Mouse (Mus musculus) brain, adult 2 months (tissue): ENCODE measurements around the gene 1190007I07Rik.

Experiments
- DNase-seq: peaks from one replicate; pipeline ENCODE4 v3.0.0; 2011; ENCODE audit warnings: low read depth, low spot score

Gene 1190007I07Rik

DNA sequence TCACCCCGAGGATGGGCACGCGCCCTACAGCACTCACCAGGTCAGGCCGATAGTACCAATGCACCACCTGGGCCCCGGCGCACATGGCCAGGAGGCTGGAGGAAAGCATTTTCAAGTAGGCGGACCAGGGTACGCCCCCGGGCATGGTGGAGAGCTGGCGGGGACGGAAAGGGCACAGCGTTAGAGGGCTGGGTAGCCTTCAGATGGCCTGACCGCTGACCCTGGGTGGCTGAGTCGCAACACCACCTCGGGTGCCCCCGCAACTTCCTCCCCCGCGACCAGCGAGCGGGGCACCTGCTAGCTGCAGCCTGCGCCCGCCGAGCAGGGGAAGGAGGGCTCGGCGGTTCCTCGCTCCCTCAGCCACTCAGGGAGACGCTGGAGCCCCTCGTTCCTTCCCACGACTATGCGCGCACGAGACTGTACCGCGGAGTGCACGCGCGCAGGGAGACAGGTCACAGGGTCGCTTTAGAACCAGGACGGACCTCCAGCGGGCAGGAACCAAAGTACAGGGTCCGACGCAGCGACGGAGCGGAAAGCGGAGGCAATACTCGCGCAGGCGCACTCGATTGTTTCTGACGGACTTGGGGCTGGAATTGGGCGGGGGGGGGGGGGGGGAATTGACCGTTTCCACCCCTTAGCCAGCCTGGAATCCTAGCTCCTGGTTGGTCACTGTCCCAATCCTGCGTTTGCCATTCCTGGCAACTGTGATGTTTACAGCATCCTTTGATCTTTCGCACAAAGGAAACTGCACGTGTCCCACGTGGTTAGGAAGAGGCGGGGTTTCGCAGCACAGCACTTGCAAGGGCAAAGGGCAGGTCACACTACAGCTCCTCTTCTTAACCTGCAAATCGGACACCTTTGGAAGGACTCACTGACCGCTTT, at the start of gene 1190007I07Rik:
Gene 1190007I07Rik (minus strand): TSS at position 558 of the 882 bp plus-strand sequence.
- DNase-seq = peak; percentile 96

DNA sequence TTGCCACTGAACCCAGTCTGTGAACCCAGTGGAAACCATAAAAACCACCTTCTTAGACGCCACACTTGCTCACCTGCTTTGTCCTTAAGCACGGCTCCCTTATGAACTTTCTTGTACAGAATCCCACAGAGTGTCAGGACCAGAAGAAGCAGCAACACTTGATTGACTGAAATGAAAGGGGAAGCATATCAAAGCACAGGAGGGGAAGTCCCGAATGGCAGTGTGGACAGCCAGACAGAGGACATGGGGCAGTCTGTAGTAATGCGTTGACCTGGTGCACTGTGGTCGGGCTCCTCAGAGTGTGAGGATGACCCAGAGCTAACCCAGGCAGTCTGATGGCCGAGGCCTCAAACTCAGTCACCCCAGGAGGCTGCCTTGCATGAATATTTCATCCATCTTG, 47.2 kb upstream of the 1190007I07Rik start:
- DNase-seq = no peak

DNA sequence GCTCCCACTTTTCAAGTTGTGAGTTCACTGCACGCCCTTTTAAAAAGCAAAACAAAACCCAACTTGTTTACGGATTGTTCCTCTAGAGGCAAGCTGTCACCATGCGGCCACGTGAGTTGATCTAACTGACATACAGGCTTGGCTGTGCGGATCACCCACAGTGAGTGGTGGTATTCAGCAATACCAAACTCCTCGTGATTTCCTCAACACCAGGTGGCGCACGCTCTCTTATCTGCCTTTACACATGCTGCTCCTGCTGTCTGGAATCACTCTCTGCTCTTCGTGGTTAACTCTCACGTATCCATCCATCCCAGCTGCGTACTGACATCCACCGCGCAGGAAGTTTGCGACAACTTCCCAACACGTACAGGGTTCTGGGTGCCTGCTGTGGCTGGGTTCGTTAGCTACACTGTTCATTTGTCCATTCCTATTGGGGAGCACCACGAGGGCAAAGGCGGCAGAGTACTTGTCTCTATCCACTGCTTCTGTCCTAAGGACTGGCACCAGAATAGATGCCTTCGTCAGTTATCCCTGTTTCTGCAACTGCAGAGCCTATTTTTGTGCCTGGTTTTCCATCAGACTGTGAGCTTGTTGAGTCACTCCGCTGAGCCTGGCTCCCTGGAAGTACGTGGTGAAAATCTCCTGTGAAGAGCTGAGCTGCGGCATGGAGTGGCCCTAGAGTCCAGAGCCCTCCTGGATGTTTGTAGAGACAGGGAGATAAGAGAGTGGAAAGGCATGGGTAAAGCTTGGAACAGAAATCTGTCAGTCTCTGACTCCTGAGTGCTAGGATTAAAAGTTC, 43.6 kb upstream of the 1190007I07Rik start:
- DNase-seq = peak; percentile 97

DNA sequence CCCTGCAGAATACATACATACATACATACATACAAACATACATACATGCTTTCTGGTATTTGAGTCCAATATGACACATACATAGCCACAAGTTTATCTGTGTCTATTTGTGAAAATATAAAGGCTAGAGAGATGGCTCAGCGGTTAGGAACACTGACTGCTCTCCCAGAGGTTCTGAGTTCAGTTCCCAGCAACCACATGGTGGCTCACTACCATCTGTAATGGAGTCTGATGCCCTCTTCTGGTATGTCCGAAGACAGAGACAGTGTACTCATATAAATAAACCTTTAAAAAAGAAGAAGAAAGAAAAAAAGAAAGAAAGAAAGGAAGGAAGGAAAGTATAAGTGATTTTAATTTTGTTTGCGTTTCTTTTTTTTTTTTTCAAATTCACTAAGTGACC, 42.9 kb upstream of the 1190007I07Rik start:
- no peak for DNase-seq

DNA sequence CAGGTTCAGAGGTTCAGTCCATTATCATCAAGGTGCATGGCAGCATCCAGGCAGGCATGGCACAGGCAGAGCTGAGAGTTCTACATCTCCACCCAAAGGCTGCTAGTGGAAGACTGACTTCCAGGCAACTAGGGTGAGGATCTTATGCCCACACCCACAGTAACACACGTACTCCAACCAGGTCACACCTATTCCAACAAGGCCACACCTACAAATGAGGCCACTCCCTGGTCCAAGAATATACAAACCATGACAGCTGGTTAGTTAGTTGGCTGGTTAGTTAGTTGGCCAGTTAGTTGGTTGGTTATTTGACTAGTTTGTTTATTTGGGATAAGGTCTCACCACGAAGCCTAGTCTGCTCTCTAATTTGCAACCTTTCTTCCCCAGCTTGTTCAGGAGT, 40.3 kb upstream of the 1190007I07Rik start:
- DNase-seq = no peak

DNA sequence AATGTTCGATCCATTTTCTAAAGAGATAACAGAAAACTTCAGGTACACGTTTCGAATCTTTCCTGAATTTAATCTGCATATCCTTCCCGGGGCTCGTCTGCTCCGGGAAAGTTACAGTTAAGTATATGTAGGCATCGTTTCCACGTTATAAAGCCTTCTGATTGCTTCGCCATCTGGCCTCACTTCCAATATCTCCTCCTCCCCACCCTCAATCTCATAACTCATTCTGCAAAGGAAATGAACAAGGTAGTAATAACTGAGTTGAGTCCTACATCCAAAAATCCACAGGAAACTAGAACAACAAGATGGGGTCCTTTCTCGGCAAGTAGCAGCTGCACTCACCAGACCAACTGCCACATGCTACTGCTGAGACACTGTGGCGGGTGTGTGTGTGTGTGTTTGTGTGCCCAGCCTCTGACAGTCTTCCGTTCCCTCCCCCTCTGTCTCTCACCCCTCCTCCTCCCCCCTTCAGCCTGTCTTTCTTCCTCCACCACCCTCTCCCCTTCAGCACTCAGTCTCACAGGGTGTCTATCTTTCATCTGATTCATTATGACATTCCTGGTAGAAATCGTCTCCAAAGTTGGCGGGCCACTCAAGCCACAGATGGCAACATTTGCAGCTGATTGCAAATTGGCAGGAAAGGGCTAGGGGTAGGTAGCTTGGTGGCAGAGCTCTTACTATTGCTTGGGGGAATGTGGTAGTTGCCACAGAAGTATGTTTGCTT, 39.4 kb upstream of the 1190007I07Rik start:
- peak; percentile 95 for DNase-seq

DNA sequence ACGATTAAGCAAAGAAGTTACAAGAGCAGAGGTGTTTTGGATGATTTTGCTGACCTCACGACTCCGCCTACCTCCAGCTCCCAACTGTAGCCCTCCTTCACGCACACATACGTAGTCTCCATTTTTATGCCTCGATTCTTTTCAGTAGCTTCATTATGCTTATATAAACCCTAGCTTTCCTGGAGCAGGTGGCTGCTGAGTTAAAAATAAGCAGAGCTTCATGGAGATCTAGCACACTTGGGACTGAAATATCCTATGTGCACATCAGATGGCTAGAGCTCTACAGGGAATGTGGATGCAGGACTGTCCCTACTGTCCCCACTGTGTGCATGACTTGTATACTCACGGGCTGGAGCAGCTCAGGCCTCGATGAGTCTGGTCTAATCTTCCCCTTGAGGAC, 38.8 kb upstream of the 1190007I07Rik start:
- DNase-seq = peak; percentile 91

DNA sequence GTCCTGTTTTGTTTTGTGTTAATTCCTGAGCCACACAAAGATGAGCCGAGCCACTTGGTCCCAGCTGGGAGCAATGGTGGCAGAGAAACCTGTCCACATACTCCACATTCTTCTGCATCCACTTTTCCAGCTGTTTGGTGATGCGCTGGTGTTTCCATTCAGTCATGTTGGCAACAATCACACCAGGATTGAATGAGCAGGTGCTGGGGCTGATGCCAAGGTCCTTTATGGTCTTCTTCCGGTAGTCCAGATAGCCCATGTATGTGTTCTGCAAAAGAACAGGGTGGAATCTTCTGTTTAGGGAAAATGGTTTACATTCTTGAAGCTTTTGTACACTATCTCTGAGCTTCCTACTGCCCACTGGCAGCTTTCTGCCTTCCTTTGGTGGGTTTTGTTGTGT, 31.6 kb upstream of the 1190007I07Rik start:
- no peak for DNase-seq

DNA sequence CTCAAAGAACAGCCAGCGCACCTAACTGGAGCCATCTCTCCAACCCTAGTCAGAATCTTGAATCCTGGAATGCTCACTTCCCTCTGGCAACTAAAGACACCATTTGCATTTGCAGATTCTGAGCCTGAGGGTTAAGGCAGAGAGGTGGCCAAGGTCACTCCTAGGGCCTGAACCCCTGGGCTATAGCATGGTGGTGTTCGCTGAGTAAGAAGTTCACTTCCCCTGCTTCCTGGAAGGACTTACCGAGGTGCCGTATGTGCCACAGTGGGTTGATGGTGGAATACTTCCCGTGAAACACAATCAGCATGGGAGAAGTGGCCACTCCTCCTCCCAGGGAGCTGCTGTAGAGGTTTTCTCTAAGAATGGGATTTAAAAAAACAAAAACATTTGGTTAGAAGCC, 29.6 kb upstream of the 1190007I07Rik start:
- no peak for DNase-seq

DNA sequence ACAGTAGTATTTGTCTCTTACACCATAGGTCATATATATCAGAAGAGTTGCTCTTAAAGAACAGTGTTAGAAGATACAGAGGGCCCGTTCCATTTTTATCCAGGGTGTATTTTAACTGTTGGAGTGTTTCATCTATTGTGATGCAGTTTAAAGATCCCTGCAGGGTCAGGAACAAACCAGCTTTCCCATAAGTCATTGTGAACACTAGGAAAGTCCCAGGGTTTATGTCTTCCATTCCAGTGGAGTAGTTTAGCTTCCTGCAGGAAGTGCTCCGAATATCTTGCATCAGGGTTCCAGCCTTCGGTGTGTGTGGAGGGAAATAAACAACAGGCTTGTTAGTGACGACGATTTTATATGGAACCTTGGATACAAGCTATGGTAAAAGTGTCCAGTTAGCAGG, 28.2 kb upstream of the 1190007I07Rik start:
- DNase-seq = no peak

DNA sequence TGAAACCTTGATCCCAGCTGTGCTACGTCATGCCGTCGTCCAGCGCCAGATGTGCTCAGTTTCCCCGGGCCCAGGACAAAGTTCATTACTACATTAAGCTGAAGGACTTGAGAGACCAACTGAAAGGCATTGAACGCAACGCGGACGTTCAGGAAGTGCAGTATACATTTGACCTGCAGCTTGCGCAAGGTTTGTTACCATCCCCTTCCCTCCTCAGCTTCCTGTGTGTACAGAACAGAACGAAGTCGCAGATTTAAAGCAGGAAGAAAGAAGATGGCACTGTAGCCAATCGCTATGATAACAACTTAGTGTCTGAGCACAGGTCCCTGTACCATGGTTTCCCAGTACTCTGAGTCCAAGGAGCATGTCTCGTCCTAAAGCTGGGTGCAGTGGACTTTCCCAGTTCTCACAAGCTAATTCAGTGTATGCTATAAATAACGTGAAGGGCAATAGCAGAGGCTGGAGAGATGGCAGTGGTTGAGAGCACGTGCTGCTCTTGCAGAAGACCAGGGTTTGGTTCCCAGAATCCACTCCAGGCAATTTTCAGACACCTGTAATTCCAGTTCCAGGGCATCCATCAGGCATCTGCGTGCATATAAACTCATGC, 24.3 kb upstream of the 1190007I07Rik start:
- no peak for DNase-seq

DNA sequence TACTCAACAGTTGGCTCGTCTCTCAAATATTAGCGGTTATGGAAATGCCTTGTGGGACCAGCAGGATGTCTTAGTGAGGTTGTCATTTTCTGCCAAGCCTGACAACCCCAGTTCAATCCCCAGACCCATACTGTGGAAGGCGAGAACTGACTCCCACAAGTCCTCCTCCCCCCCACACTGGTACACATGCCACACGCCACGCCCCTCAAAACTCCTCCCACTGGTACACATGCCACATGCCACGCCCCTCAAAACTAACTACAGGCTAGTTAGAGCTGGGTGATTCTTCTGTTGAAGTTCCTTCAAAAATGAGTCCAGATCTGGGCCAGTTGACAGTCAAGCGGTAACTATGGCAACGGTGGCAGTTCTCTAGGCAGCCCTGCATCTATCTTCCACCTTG, 23.1 kb upstream of the 1190007I07Rik start:
- peak; percentile 45 for DNase-seq

DNA sequence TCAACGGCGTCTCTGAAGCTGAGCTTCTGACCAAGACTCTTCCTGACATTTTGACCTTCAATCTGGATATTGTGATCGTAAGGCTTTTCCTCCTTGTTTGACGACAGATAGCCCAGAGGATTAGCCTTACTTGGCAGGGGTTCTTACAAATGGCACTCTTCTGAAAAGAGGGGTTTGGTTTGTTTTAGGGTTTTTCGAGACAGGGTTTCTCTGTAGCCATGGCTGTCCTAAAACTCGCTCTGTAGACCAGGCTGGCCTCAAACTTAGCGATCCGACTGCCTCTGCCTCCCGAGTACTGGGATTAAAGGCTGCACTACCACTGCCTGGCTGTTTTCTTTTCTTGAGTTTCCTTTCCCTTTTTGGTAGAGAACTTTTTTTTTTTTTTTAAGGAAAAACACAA, 18.5 kb upstream of the 1190007I07Rik start:
- DNase-seq = no peak

DNA sequence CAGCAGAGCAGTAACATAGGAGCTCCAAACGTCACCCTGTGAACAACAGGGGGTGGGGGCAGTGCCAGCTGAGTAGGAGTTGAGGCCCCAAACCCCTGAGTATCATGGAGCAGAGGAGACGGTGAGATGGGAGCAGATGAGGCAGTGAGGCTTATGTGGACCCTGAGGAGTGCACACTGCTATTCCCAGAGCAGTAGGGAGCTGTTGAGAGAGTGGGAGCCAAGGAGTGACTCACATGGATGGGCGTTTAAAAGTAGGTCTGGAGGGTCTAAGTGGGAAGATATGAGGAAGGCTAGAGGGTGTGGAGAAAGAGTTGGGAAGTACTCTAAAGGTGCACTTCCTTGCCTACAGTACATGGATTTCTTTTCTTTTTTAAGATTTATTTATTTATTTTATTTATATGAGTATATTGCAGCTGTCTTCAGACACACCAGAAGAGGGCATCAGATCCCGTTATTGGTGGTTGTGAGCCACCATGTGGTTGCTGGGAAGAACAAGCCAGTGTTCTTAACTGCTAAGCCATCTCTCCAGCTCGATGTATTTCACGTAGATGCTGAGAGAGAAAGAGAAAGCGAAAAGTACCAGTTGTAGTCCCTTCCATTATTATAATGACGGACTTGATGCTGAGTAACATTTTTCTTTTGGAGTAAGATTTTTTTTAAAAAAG, 16.1 kb upstream of the 1190007I07Rik start:
- DNase-seq = peak; percentile 78

DNA sequence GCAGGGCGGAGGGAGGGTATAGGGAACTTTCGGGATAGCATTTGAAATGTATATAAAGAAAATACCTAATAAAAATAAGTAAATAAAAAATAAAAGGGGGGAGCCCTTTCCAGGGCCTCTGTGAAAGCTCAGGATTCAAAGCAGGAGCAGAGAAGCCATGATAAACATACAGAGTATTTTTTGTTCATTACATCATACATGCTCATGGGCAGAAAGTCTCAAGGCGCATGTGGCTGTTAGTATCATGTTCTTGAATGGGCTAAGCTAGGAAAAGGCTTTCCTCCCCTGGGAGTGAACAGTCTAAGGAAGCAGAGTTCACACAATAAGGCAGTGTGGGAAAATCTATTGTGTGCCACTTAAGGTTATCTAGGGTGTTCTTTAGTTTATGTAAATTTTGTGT, 13.3 kb upstream of the 1190007I07Rik start:
- no peak for DNase-seq

DNA sequence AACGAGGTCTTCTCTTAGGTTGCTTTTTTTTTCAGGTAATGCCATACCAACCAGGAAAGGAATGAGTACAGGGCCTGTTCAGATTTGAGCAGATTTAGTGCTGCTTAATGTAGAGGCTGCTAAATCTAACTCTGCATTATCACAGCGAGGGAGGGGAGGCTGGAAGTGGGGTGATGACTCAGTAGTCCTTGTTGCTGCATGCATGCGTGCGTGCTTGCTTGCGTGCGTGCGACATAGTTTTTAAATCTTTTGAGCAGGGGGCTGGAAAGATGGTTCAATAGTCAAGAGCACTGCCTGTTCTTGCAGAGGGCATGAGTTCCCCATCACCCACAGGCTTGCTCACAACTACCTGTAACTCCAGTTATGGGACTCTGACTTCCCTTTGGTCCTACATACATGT, 11.3 kb upstream of the 1190007I07Rik start:
- peak; percentile 67 for DNase-seq

DNA sequence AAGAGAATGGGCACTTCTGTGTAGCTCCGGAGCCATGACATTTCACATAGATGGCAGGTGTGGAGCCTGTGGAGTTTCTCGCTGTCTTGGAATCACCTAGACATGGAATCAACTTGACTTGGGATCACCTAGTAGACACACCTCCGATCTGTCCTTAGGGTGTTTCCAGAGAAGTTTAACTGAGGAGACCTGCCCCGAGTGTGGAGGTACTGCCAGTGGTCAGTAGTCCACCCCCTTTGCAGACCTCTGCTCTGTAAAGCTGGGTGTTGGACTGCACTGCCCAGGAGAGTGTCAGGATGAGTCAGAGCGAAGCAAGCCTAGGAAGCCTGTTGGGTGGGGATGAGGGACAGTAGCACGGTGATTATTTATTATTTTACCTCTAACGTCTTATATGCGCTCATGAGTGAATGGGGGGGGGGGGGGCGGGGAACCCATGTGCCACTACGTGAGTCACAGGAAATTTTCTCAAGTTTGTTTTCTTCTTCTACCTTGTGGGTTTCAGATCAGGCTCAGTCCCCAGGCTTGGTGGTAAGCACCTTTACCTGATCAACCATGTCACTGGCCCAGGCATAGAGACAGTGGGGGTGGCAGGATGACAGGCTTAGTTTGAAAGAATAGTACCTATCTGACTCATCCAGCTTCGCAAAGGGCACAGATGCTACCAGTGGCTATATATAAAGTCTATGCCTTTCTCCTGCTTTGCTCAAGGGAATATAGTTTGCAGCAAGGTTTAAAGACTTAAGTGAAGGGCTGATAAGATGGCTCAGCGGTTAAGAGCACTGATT, 9.7 kb upstream of the 1190007I07Rik start:
- peak; percentile 53 for DNase-seq

DNA sequence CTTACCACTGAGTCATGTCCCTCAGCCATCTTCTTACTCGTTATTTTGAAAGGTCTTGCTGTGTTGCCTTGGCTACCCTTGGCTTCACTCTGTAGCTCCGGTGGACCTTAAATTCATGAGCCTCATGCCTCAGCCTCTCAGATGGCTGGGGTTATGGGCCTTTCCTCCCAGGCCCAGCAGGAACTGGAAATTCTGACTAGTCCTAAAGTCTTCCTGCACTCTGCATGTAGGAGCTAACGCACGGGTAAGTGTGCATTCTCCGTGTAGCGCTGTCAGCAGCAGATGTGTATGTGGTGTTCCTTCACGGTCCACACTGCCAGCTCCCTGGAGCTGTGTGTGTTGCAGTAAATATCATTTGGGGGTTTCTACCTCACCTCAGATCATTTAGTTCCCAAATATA, 8.1 kb upstream of the 1190007I07Rik start:
- no peak for DNase-seq

DNA sequence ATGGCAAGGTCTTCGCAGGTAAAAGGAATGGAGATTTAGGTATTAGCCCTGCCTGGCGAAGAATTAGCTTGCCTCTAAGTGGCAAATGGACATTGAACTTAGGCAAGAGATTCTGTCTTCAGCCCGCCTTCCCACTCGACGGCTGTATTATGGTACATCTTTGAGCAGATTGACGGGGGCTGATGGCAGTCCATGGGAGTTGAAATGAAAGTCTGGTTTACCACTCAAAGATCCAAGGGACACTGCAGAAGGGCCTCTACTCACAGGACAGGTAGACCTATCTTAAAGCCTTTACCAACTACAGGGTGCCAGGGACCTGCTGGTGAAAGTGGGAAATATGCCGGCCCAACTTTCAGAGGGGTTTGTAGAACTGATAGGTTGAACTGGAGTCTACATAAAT, 7.5 kb upstream of the 1190007I07Rik start:
- DNase-seq = no peak

DNA sequence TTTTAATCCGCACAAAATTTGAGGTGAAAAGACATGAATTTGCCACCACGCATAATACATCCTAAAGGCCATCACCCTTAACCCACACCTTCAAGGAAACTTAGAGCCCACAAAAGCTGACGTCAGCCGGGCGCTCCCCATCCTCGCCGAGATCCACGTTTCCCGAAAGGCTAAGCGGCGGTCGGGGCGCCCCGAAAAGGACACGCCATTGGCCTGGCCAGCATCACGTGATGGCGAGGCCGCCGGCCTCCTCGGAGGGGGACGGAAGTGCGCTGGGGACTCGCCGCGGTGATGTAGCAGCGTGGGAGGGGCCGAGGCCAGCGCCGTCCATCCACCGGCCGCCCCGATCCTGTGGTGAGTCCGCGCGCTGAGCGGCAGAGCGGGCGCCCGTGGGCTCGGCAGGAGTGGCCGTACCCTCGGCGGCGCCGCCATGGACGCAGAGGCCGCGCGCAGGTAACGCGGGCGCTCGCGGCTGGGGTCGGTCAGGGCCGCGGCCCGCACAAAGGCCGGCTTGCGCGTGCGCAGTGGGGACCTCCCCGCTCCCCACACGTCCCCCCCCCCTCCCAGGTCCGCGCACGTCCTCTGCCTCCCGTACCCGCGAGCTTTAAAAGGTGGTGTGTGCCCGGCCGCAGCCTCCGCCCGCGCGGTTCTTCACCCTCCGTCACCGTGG, 6.7 kb upstream of the 1190007I07Rik start, which contains the start of gene Tdg:
Gene Tdg (plus strand): TSS at position 243 of the 670 bp plus-strand sequence.
- peak; percentile 98 for DNase-seq
